Mouse (Mus musculus) fibroblast of lung, adult 2 months (primary cell): ENCODE measurements around the gene B3galnt2.
A peak's percentile ranks its signal among the peaks of the same experiment; 100 is the strongest.
"Not testable (repeated sequence)": the region's sequence is repeated elsewhere in the genome, so short reads cannot be mapped to it uniquely, and the experiment has no call there.

ENCODE experiments used
- DNase-seq: peaks from one replicate; pipeline ENCODE4 v3.0.0-alpha.2; 2011; ENCODE audit warnings: low read depth

Gene B3galnt2

DNA sequence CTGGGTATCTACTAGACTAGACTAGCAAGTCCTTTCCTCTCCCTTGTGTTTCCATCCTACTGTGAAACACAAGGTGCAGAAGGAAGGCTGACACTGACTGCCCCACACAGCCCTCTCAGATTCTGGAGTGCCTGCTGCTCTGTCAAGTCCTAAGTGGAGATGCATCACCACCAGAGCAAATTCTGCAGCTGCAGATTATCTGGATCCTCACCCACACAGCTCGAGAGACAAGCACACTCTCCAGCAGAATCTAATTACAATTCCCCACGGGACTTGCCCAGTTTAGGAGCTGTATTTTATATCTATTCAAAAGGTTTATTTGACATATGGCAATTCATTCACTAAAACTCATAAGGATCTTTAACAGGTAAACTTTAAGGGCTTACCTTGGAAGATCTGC is 51.8 kb downstream of the B3galnt2 start:
- DNase-seq, result no peak

DNA sequence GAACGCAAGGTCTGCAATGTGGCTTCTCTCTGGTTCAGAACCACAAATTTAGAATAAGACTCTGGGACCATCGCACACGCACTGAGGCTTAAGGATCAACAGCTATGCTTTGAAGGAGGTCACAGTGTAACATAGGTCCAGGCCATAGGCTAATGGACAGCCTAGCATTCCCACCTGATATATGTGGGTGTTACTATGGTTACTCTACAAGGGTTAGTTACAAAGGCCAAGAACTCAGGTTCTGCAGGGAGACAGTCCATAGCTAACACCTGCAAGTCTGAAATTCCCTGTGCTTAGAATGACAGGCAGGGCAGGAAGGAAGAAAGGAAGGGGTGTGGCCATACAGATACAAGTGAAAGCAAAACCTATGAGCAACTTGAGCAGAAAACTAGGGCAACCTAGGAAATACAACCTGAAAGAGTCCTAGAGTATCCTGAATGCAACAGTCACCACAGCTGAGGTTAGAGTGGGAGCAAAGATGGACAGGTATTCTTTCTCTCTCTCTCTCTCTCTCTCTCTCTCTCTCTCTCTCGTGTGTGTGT is 57.3 kb downstream of the B3galnt2 start:
- no peak for DNase-seq

GRCm38 (mm10) chr13:14014001-14014400 is 59.7 kb downstream of the B3galnt2 start:
- DNase-seq, result no peak

DNA sequence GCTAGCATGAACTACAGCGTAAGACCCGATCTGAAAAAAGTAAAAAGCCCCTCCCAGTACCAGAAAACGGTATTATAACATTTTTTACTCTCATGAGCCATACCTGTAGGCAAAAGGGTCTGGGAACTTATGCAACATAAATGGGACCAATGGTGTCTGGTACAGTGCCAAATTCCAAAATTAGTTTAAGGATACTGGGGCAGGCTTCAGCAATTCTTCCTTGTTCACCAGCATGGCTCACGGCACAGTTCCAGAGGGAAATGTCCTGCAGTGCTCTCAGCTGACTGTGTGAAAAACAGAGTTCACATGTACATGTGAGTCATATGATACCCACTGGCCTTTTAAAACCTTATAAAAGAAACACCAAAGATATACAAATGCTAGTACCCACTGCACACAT is 60.3 kb downstream of the B3galnt2 start:
- no peak for DNase-seq

- no peak for DNase-seq
These were observed 61.3 kb downstream of the B3galnt2 start for GRCm38 (mm10) chr13:14015609-14016008.

DNA sequence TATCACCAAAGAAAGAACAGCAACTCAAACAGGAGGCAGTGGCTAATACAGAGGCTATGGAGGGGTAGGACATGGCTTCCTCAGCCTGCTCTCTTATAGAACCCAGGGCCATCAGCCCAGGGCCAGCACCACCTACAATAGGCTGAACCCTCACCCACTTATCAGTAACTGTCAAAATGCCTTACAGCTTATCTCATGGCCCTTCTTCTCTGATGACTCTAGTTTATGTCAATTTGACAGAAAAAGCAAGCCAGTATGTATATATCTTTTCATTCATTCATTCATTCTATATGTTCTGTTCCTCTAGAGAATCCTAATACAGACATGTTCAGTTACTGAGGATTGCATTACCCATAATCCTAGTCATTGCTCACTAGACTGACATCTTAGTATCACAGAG is 64.0 kb downstream of the B3galnt2 start:
- DNase-seq, result no peak

DNA sequence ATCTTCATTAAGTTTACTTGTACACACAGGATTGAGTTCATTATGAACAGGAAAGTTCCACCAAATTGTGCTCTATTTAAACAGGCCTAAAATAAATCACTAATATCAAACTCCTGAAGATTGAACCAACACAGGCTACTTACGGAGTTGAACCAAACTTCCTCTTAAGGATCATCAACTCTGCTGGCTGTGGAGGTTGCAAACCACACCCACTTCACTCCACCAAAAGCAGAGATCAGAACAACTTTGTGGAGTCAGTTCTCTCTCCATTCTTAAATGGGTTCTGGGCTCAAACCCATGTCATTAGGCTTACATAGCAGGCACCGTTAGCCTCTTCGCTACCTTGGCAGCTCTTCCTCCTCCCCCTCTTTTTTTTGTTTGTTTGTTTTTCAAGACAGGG is 64.6 kb downstream of the B3galnt2 start:
- DNase-seq, result no peak

- DNase-seq, result not testable (repeated sequence)
These were observed 67.1 kb downstream of the B3galnt2 start for GRCm38 (mm10) chr13:14021417-14021816.

DNA sequence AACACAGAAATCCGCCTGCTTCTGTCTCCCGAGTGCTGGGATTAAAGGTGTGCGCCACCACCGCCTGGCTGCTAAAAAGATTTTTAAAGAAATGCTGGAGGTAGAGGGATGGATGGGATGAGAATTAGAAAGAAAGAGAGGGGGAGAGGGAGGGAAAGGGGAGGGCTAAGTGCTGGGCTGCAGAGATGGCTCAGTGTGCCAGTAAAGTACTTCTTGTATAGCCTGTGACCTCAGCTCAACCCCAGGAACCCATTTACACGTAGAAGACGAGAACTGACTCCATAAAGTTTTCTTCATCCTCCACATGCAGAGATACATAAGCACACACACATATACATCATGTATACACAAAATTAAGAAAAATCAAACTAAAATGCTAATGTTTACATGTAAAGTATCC is 71.3 kb downstream of the B3galnt2 start:
- DNase-seq, result no peak

DNA sequence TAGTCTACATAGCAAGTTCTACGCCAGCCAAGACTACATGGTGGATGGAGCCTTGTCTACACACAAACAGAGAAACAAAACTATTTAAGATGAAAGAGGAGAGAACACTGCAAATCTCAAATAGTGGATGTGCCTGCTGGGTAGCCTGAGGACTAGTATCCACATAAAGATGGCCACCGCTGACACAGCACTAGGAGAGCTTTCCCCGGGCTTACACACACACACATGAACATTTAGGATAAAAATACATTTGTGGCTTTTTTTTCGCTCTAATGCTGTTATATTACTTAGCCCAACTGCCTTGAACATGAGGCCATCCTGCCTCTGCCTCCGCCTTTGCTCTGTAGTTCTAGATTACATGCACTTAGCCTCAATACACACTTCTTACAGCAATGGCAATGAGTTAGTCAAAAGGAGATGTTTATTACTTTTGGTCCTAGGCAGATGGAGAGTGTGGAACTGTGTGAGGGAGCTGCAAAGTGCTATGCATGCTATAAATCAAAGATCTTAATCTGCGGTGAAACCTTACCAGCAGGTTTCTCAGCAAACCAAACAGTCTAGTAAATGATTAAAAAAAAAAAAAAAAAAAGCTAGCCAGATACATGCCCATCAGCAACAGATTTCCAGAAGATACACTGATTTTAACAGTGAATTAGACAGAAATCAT is 72.0 kb downstream of the B3galnt2 start:
- no peak for DNase-seq

DNA sequence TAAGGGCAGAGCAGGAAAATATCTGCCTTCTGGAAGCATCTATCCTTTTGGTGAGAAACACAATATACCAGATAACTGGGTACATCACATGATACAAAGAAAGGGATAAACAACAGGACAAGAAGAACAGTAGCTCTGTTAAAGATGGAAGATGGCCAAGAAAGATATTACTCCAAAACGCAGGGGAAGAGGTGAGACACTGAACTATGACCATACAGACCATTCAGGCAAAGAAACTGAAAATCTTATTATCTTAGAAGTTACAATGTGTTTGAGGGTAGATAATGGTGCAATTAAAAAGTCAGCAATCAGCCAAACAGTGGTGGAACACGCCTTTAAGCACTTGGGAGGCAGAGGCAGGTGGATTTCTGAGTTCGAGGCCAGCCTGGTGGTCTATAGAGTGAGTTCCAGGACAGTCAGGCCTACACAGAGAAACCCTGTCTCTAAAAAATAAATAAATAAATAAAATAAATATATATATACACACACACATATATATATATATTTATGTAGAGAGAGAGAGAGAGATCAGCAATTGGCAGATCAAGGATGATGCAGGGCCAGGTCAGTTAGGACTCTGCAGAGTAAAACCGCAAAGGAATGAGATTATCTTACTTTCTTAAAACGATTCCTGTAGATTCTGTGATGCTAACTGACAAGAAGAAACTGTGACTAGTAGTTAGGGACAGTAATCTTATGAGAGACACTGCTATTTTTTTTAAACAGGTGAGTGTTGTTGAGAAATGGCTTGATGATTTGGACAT is 79.2 kb downstream of the B3galnt2 start:
- no peak for DNase-seq

- no peak for DNase-seq
These were observed 79.7 kb downstream of the B3galnt2 start for GRCm38 (mm10) chr13:14034073-14034348.

GRCm38 (mm10) chr13:14035352-14035751 is 81.1 kb downstream of the B3galnt2 start:
- DNase-seq, result not testable (repeated sequence)

DNA sequence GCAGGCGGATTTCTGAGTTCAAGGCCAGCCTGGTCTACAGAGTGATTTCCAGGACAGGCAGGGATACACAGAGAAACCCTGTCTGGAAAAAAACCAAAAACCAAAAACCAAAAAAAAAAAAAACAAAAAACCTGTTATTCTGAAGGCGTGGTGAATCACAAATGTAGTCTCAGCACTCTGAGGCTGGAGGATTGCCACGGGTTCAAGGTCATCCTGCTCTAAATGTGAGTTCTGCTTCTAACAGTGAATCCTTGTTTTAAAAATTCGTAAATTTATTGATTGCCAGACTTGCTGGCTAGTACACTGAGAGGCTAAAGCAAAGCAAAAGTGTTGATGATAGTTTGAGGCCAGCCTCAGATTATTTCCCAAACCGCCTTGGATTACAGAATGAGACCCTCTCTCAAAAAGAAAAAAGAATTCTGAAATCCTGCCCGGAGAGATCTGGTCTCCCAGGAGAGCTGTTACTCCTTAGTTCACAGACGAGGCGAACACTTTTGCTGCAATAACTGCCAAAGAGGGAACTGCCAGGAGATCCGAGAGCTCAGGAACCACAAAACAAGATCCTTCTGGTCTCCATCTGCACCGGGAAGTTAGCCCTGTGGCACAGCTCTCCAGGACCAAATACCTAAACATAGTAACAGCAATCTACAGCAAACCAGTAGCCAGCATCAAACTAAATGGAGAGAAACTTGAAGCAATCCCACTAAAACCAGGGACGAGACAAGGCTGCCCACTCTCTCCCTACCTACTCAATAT is 81.8 kb downstream of the B3galnt2 start:
- no peak for DNase-seq

GRCm38 (mm10) chr13:14038911-14039291 is 84.6 kb downstream of the B3galnt2 start:
- no peak for DNase-seq

DNA sequence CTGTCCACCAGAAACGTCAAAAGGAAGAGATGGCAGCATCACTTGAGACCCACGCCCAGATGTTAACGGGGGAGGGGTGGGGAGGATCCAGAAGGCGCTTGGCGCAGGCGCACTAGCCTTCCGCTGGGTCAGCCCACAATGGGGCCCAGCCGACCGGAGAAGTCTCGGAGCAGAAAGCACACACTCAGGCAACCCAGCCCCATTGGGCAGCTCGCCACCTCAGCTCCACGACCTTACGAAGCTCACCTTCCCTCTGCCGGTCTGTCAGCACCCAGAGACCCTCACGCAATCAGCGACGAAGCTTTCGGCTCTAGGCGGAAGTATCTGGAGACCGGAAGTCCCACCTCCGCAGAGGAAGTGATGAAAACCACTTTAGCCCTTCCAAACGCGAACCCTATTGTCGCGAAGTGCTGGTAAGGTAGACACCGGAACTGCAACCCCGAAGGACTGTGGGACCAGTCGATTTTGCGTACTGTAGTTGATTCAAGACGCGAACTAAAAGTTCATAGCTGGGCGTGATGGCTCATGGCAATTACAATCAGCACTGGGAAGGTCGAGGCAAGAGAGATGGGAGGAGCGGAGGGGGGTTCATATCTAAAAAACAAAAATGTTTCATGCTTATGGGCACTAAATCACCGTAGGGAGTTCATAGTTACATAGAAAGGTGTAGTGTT is 85.2 kb downstream of the B3galnt2 start, which contains the start of gene Tbce:
Gene Tbce, minus strand, starts transcription at position 347 of the 674 bp plus-strand sequence.
- peak; percentile 86 for DNase-seq

DNA sequence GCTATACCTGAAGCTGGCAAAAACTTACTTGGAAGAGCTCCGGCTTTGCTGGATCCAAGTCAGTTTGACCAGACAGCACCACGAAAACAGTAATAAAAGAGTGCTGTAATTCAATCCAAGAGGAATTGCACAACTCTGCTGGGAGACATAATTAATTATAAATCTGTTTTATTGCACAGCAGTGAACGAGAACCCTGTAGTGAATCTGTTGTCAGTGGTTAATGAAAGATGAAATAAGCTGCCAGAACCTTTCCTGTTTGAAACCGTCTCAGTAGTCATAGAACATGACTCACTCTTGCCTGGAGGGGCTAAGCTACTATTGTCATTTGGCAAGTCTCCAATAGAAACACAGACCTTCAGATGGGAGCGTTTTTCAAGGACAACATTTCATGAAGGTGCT is 85.9 kb downstream of the B3galnt2 start:
- DNase-seq, result no peak

DNA sequence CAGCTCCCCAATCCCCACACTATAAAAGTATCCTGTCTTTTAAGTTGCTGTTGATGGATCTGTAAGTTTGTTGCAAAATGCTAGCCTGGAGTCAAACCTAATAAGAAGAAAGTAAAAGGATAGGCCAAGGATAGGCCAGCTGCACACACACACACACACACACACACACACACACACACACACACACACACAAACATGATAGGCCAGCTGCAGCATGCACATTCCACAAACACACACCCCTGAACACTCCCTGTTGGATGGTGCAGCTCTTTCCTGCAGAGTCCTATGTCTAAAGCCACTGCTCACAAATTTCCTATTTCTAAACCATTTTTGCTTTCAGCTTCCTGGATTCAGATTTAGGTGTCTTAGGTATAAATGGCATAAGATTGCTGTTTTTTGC is 89.6 kb downstream of the B3galnt2 start:
- DNase-seq, result no peak

GRCm38 (mm10) chr13:14044521-14044920 is 90.3 kb downstream of the B3galnt2 start:
- DNase-seq, result no peak
